8 mouse cellular contexts compared by ENCODE assay signal in the genomic region with DNA sequence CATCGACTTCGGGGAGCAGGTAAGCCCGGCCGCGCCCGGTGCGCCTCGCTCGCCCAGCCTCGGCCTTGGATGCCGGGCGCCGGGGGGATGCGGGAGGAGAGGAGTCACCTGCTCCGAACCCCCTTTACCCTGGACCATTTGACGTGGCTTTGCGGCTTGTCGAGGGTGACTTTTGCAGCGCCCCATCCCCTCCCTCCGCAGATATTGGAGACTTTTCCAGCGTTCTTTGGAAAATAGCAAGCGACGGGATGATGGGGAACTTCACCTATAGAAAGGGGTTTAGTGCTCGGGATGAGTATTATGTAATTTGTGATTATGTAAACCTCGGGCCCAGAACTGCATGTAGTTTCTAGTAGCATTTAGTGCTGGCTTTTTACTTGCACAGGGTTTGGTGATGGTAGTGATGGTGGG. TPM values are rescaled to one million over a fixed set of nuclear protein-coding genes. Genes with fewer than 3 reads are reported as not detected.
DNase-seq lines count a peak whose midpoint lies in the region; ATAC-seq and TF ChIP-seq lines count a peak whose summit lies in the region.

No protein-coding gene starts in this region.

- peak overlapping the region; percentile 79 for H3K9ac ChIP-seq in kidney, postnatal 0 days (ENCODE audit: low read depth, low read length)
- H3K9ac ChIP-seq in hindbrain, embryonic 14.5 days: peak overlapping the region; percentile 94
- peak overlapping the region; percentile 97 for H3K9ac ChIP-seq in midbrain, embryonic 14.5 days (replicated peaks; ENCODE audit: low read length)

- WGBS in kidney, postnatal 0 days: under 1% methylated on average over 25 of the region's 25 CpGs
- WGBS in hindbrain, embryonic 14.5 days: 0% methylated on average over 24 of the region's 25 CpGs
- WGBS in midbrain, embryonic 14.5 days: under 1% methylated on average over 25 of the region's 25 CpGs

- no peak for DNase-seq in kidney, postnatal 0 days (ENCODE audit: low spot score)
- no peak for DNase-seq in kidney, adult 11 months
- peak; percentile 72 for DNase-seq in brain, adult 2 months (ENCODE audit: low read depth, low spot score)
- DNase-seq in hindbrain, embryonic 14.5 days (ENCODE audit: low spot score): peak; percentile 44
- DNase-seq in midbrain, embryonic 14.5 days: no peak
- DNase-seq in right cerebral cortex, postnatal 4 days: no peak
- no peak for DNase-seq in spleen, postnatal 14 days (ENCODE audit: low spot score in 2 of 2)
- no peak for DNase-seq in cerebellum, postnatal 14 days

- H3K4me1 ChIP-seq in kidney, postnatal 0 days (replicated peaks; ENCODE audit: insufficient read depth, low read length): no peaks in the 10 kb centered on the region
- H3K4me1 ChIP-seq in hindbrain, embryonic 14.5 days (replicated peaks; ENCODE audit: control insufficient read depth, insufficient read depth, low read length): peaks cover 29% of the 10 kb centered on the region
- peaks cover 15% of the 10 kb centered on the region for H3K4me1 ChIP-seq in midbrain, embryonic 14.5 days (ENCODE audit: control insufficient read depth, insufficient read depth, low read length)

- no peaks in the 10 kb centered on the region for H3K36me3 ChIP-seq in kidney, postnatal 0 days (ENCODE audit: insufficient read depth, low read length)
- no peaks in the 10 kb centered on the region for H3K36me3 ChIP-seq in hindbrain, embryonic 14.5 days (replicated peaks; ENCODE audit: control insufficient read depth, insufficient read depth)
- no peaks in the 10 kb centered on the region for H3K36me3 ChIP-seq in midbrain, embryonic 14.5 days (ENCODE audit: control insufficient read depth, insufficient read depth, low read length)

- H3K4me3 ChIP-seq in kidney, postnatal 0 days (replicated peaks; ENCODE audit: low read depth, low read length): peak overlapping the region; percentile 81
- peak overlapping the region; percentile 90 for H3K4me3 ChIP-seq in hindbrain, embryonic 14.5 days (replicated peaks; ENCODE audit: low read length)
- peak overlapping the region; percentile 86 for H3K4me3 ChIP-seq in midbrain, embryonic 14.5 days (replicated peaks; ENCODE audit: low read depth, low read length)

- no peak for TF ChIP-seq CTCF in kidney, postnatal 0 days (IDR thresholded peaks at IDR 0.05; ENCODE audit: low read depth)

- H3K4me2 ChIP-seq in kidney, postnatal 0 days (ENCODE audit: low read length): peak overlapping the region; percentile 93
- H3K4me2 ChIP-seq in hindbrain, embryonic 14.5 days (replicated peaks): peak overlapping the region; percentile 63
- H3K4me2 ChIP-seq in midbrain, embryonic 14.5 days (ENCODE audit: low read length): peak overlapping the region; percentile 62

- H3K27ac ChIP-seq in kidney, postnatal 0 days: peak overlapping the region; percentile 64; the same call in 1 of the 2 replicates
- H3K27ac ChIP-seq in hindbrain, embryonic 14.5 days: peak overlapping the region; percentile 97
- peak overlapping the region; percentile 97 for H3K27ac ChIP-seq in midbrain, embryonic 14.5 days (replicated peaks; ENCODE audit: low read depth, low read length)

- no peak for ATAC-seq in kidney, postnatal 0 days (replicated peaks; ENCODE audit: low FRiP score, low read depth)
- ATAC-seq in hindbrain, embryonic 14.5 days (ENCODE audit: low FRiP score): no peak
- no peak; the same call in 1 of the 2 replicates for ATAC-seq in midbrain, embryonic 14.5 days (ENCODE audit: low FRiP score, low TSS enrichment)

- no peaks in the 10 kb centered on the region for H3K27me3 ChIP-seq in kidney, postnatal 0 days (ENCODE audit: insufficient read depth, low read length)
- H3K27me3 ChIP-seq in hindbrain, embryonic 14.5 days (ENCODE audit: control insufficient read depth, insufficient read depth, low read length): no peaks in the 10 kb centered on the region
- H3K27me3 ChIP-seq in midbrain, embryonic 14.5 days (ENCODE audit: control insufficient read depth, insufficient read depth, low read length): no peaks in the 10 kb centered on the region

- H3K9me3 ChIP-seq in kidney, postnatal 0 days (replicated peaks; ENCODE audit: low read length): no peaks in the 10 kb centered on the region
- H3K9me3 ChIP-seq in hindbrain, embryonic 14.5 days (ENCODE audit: control insufficient read depth, low read length): no peaks in the 10 kb centered on the region
- H3K9me3 ChIP-seq in midbrain, embryonic 14.5 days (ENCODE audit: control insufficient read depth, low read length): no peaks in the 10 kb centered on the region

RNA-seq across cellular contexts. Expression of a gene that starts 0.6 kb away (rescaled TPM):
- 10.0 and 11.0 TPM in 2 replicates for polyA plus RNA-seq in kidney, postnatal 0 days (2015; fragmentation: Nextera tagmentation; extraction: Ambion mirVana)
- polyA plus RNA-seq in hindbrain, embryonic 14.5 days (2014; fragmentation: Nextera tagmentation; extraction: Ambion mirVana): 18.6 and 20.8 TPM in 2 replicates
- 15.0 and 15.9 TPM in 2 replicates for polyA plus RNA-seq in midbrain, embryonic 14.5 days (2014; fragmentation: Nextera tagmentation; extraction: Ambion mirVana)

Comparison
In these comparisons a context has a peak if more than half of its experiments do, and no peak if none do; other contexts are left out.
1. DNase-seq: peak in brain, adult 2 months (single experiment) and hindbrain, embryonic 14.5 days (single experiment); none in kidney, postnatal 0 days (single experiment), kidney, adult 11 months (single experiment), midbrain, embryonic 14.5 days (single experiment), right cerebral cortex, postnatal 4 days (single experiment), spleen, postnatal 14 days (0 of 2) and cerebellum, postnatal 14 days (0 of 2).
2. Peak in every context shown above with its lines, with median percentiles within 50 percentile points of each other: H3K27ac ChIP-seq, H3K4me2 ChIP-seq, H3K4me3 ChIP-seq and H3K9ac ChIP-seq.